Mouse (Mus musculus): ENCODE data around the gene Gm10719.
"Not testable (repeated sequence)": the region's sequence is repeated elsewhere in the genome, so short reads cannot be mapped to it uniquely, and the experiment has no call there.

- TF ChIP-seq CTCF (IDR thresholded peaks at IDR 0.05; ENCODE audit: extremely low read depth, insufficient read depth, insufficient read length, insufficient replicate concordance); POLR2A (IDR thresholded peaks at IDR 0.05; ENCODE audit: low read depth, low read length): not testable (repeated sequence)
These were observed 4.4 kb upstream of the Gm10719 start, which contains the start of gene Gm10721 for GRCm38 (mm10) chr9:3012733-3013279.
